Mouse (Mus musculus) lung, embryonic 16.5 days (tissue): ENCODE data around the gene Cd248. TPM values are rescaled to one million over a fixed set of nuclear protein-coding genes. Genes with fewer than 3 reads are reported as not detected.
"Not testable (repeated sequence)": the region's sequence is repeated elsewhere in the genome, so short reads cannot be mapped to it uniquely, and the experiment has no call there.

Source experiments
- ATAC-seq: fragments of 200-750 bp; cut with Nextera tagmentation; 2 replicates; pipeline ENCODE4 v1.8.0; 2017; ENCODE audit warnings: low read depth, mild to moderate bottlenecking, moderate library complexity
- H3K27ac ChIP-seq: fragments of 300-500 bp; sonication (generic); 2 replicates; pipeline ENCODE4 v1.5.1; 2014; ENCODE audit warnings: mild to moderate bottlenecking, control low read depth, low read length
- H3K27me3 ChIP-seq: fragments of 300-500 bp; sonication (generic); 2 replicates; pipeline ENCODE4 v1.6.1; 2014; ENCODE audit warnings: low read depth, low read length, mixed read lengths; ENCODE audit not compliant: control insufficient read depth, insufficient read depth
- H3K36me3 ChIP-seq: fragments of 300-500 bp; sonication (generic); 2 replicates; pipeline ENCODE4 v1.6.1; 2014; ENCODE audit warnings: low read length; ENCODE audit not compliant: control insufficient read depth, insufficient read depth
- H3K4me1 ChIP-seq: fragments of 300-500 bp; sonication (generic); replicated peaks from 2 replicates; pipeline ENCODE4 v1.6.1; 2014; ENCODE audit warnings: low read length, mixed read lengths; ENCODE audit not compliant: control insufficient read depth, insufficient read depth
- H3K4me2 ChIP-seq: fragments of 300-500 bp; sonication (generic); 2 replicates; pipeline ENCODE4 v1.6.1; 2014; ENCODE audit warnings: low read depth, low read length, control low read depth
- H3K4me3 ChIP-seq: fragments of 300-500 bp; sonication (generic); 2 replicates; pipeline ENCODE4 v1.5.1; 2014; ENCODE audit warnings: mild to moderate bottlenecking, low read length, control low read depth
- H3K9ac ChIP-seq: fragments of 300-500 bp; sonication (generic); 2 replicates; pipeline ENCODE4 v1.6.1; 2014; ENCODE audit warnings: low read length, control low read depth
- H3K9me3 ChIP-seq: fragments of 300-500 bp; sonication (generic); 2 replicates; pipeline ENCODE4 v1.6.1; 2016; ENCODE audit warnings: low read length; ENCODE audit not compliant: control insufficient read depth
- WGBS: fragments of 180-500 bp; shearing (Covaris S2); extraction: QIAGEN DNeasy Blood & Tissue Kit; methylation state at CpG from one replicate; pipeline ENCODE4 v1.1.7; 2014; 5-methylcytosine and 5-hydroxymethylcytosine counted together
- polyA plus RNA-seq: library from polyadenylated mRNA; unstranded; fragments of >200 nt; fragmentation: Nextera tagmentation; extraction: Ambion mirVana; gene quantifications from 2 replicates; pipeline ENCODE4 v1.2.1, GENCODE M21; 2015

Cd248 gene
- polyA plus RNA-seq, 1 experiment from 2014 or later: 80.6 TPM

- Histone ChIP-seq H3K4me2 (no peak overlapping the region), H3K4me3 (no peak overlapping the region)
- no peak for ATAC-seq
Observed at GRCm38 (mm10) chr19:5083961-5084833, 16.3 kb downstream of the Cd248 start.

DNA sequence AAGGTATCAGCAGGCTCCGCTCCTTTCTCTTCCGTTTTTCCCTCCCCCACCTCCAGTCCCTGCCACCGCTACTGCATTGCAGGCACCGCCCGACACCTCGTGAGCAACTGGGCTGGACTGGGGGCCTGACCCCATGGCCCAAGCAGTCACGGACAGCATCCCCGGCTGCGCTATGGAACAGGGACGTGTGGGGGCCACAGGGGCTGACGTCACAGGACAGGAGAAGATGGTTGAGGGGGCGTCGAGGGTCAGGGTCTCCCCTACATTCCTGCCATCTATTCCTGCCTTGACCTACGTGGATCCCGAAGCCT lies 16.9 kb downstream of the Cd248 start:
- H3K4me3 ChIP-seq: peak overlapping the region; percentile 52
- H3K36me3 ChIP-seq: no peaks in the 10 kb centered on the region; the same call in none of the 2 replicates
- H3K9me3 ChIP-seq: no peaks in the 10 kb centered on the region
- H3K27me3 ChIP-seq: peaks cover 56% of the 10 kb centered on the region
- no peak overlapping the region for H3K9ac ChIP-seq
- H3K27ac ChIP-seq: no peak overlapping the region
- 1% methylated on average over 15 of the region's 15 CpGs for WGBS
- no peak for ATAC-seq
- peak overlapping the region; percentile 83 for H3K4me2 ChIP-seq
- peaks cover 13% of the 10 kb centered on the region for H3K4me1 ChIP-seq

More at GRCm38 (mm10) chr19:5083961-5084833, 16.3 kb downstream of the Cd248 start:
- Histone ChIP-seq H3K27me3 (peaks cover 56% of the 10 kb centered on the region), H3K9me3 (no peaks in the 10 kb centered on the region), H3K36me3 (no peaks in the 10 kb centered on the region), H3K27ac (no peak overlapping the region), H3K4me1 (peaks cover 11% of the 10 kb centered on the region), H3K9ac (no peak overlapping the region)
- 46% methylated on average over 3 of the region's 3 CpGs for WGBS

DNA sequence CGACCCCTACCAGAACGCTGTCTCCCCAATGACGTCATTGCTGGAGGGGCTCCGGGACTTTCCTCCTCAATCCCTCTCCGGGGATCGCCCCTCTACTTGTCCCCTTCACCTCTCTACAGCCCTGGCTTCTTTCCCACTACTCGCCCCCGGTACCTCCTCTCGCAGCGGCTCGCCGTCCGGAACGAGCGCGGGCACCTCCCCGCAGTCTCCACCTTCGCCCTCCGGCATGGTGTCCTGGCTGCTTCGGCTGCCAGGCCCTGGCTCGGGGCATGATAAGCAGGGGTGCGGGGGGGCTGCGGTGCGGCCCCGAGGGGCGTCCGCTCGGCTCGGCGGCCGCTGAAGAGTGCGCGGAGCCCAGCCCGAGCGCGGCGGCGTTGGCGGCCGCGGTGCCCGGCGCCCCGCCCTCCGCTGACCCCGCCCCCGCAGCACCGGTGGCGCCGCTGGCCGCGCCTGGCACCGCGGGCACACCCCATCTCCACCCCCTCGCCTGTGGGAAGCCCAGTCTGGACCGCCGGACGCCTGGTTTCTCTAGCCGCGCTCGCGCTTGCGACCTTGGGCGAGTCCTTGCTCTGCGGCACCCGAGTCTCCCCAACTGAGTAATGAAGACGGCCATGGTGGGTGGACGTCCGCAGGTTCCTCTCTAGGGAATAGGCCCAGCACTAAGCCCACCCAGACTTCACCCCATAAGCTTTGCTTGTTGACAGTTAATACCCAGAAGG lies 17.4 kb downstream of the Cd248 start, which contains the start of gene Tmem151a:
TSS of gene Tmem151a (minus strand) at position 387 of the 719 bp plus-strand sequence.
- Histone ChIP-seq H3K4me1 (peaks cover 13% of the 10 kb centered on the region), H3K27ac (no peak within 1 kb of the TSS), H3K9ac (0 out of 2 replicates have a peak within 1 kb of the TSS, but pooled peaks have one; percentile 42), H3K4me3 (peak within 1 kb of the TSS; percentile 52), H3K36me3 (no peaks in the 10 kb centered on the region; the same call in none of the 2 replicates), H3K27me3 (peaks cover 56% of the 10 kb centered on the region), H3K4me2 (peak within 1 kb of the TSS; percentile 83), H3K9me3 (no peaks in the 10 kb centered on the region)
- ATAC-seq: no peak
- WGBS: under 1% methylated on average over 58 of the region's 69 CpGs

DNA sequence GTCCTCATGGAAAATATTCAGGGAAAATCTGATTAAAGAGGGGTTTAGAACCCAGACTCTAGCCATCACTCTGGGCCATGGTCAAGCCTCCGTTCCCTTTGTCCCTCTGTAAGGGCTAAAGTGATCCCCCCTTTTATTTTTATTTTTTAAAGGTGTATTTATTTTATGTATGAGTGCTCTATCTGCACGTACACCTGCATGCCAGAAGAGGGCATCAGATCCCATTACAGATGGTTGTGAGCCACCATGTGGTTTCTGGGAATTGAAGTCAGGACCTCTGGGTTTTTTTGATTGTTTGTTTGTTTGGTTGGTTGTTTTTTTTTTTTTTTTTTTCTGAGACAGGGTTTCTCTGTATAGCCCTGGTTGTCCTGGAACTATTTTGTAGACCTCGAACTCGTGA lies 18.7 kb downstream of the Cd248 start:
- H3K36me3 ChIP-seq, H3K27ac ChIP-seq, H3K4me2 ChIP-seq, H3K9me3 ChIP-seq, H3K4me3 ChIP-seq, H3K9ac ChIP-seq, ATAC-seq: not testable (repeated sequence)
- Histone ChIP-seq H3K4me1 (peaks cover 13% of the 10 kb centered on the region), H3K27me3 (peaks cover 48% of the 10 kb centered on the region)
- 54% methylated on average over 4 of the region's 4 CpGs for WGBS

GRCm38 (mm10) chr19:5087884-5088728 lies 20.2 kb downstream of the Cd248 start, which contains the start of gene Yif1a:
Gene Yif1a (plus strand): TSS chr19:5088538.
- H3K36me3 ChIP-seq: peaks cover 14% of the 10 kb centered on the region
- peak within 1 kb of the TSS; percentile 93 for H3K4me2 ChIP-seq
- peak within 1 kb of the TSS; percentile 88 for H3K27ac ChIP-seq
- peak within 1 kb of the TSS; percentile 75 for H3K9ac ChIP-seq
- H3K9me3 ChIP-seq: no peaks in the 10 kb centered on the region
- under 1% methylated on average over 58 of the region's 58 CpGs for WGBS
- peak; percentile 93 for ATAC-seq
- peaks cover 33% of the 10 kb centered on the region for H3K27me3 ChIP-seq
- H3K4me1 ChIP-seq: peaks cover 13% of the 10 kb centered on the region
- H3K4me3 ChIP-seq: peak within 1 kb of the TSS; percentile 75

DNA sequence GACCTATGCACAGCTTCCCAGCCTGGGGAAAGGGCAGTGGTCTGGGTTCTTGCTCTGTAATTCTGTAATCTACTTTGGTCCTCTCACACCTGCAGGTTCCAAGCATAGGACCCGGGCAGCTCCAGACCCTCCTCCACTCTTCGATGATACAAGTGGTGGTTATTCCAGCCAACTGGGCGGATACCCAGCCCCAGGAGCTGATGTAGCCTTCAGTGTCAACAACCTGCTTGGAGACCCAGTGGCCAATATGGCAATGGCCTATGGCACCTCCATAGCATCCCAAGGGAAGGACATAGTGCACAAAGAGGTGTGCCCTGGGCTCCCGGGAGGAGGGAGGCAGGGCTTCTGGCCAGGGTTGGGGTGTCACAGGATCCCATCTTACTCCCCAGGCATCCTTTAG lies 21.4 kb downstream of the Cd248 start:
- WGBS: 89% methylated on average over 4 of the region's 4 CpGs
- peak overlapping the region; percentile 75 for H3K9ac ChIP-seq
- peaks cover 21% of the 10 kb centered on the region for H3K27me3 ChIP-seq
- no peak for ATAC-seq
- H3K4me2 ChIP-seq: peak overlapping the region; percentile 93
- peaks cover 13% of the 10 kb centered on the region for H3K4me1 ChIP-seq
- peak overlapping the region; percentile 75 for H3K4me3 ChIP-seq
- H3K27ac ChIP-seq: no peak overlapping the region
- peaks cover 14% of the 10 kb centered on the region for H3K36me3 ChIP-seq
- H3K9me3 ChIP-seq: no peaks in the 10 kb centered on the region

DNA sequence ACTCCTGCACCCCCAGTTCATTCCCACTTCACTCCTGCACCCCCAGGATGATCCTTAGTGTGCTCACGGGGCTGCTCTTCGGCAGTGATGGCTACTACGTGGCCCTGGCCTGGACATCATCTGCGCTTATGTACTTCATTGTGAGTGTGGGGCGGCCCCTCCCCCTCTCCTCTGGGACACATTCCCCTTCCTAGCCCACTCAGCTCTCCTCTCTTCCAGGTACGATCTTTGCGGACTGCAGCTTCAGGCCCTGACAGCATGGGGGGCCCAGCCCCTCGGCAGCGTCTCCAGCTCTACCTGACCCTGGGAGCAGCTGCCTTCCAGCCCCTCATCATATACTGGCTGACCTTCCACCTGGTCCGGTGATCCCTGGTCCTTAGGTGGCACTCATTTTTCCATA lies 24.2 kb downstream of the Cd248 start:
- no peak overlapping the region for H3K4me2 ChIP-seq

DNA sequence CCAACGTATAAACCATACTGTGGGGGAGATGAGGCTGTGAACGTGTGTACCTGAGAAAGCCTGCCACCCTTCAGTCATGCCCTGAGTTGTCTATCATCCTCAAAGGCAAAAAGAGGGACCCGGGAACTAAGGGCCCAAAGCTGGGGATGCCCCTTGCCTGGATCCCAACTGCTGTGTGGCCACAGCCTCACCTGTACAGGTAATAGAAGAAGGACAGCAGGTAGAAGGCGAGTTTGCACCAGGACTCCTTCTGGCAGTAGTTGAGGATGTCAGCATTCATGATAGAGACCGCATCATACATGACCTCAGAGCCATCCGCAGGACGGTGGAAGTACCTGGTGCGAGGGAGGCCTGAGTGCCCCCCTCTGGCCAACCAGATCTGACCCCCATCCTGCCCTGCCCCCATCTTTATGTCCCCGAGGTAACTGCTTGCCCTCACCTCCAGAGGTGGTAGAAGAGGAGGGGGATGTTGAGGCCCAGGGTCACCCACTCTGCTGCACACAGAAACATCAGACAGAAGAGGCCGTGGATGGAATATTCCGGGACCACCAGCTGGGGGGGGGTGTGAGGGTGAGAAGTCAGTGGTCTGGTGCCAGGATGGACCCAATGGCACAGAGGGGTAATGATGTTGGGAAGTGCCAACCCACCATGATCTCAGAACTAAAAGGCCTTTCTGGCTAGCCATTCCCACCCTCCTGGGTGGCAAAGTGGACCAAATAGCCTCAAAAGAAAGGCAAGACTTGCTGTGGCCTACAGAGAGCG lies 25.8 kb downstream of the Cd248 start:
- H3K36me3 ChIP-seq: peaks cover 14% of the 10 kb centered on the region
- H3K4me2 ChIP-seq: no peak overlapping the region
- WGBS: 69% methylated on average over 12 of the region's 12 CpGs
- H3K4me1 ChIP-seq: peaks cover 16% of the 10 kb centered on the region
- no peaks in the 10 kb centered on the region for H3K9me3 ChIP-seq
- peaks cover 3% of the 10 kb centered on the region; the same call in 1 of the 2 replicates for H3K27me3 ChIP-seq
- no peak overlapping the region for H3K4me3 ChIP-seq
- no peak for ATAC-seq
- no peak overlapping the region for H3K9ac ChIP-seq
- no peak overlapping the region for H3K27ac ChIP-seq

More for the DNA sequence above, 24.2 kb downstream of the Cd248 start:
- H3K27ac ChIP-seq: no peak overlapping the region
- H3K4me1 ChIP-seq: peaks cover 11% of the 10 kb centered on the region
- ATAC-seq: no peak
- WGBS: 82% methylated on average over 10 of the region's 10 CpGs
- peaks cover 3% of the 10 kb centered on the region; the same call in 1 of the 2 replicates for H3K27me3 ChIP-seq
- H3K36me3 ChIP-seq: peaks cover 14% of the 10 kb centered on the region
- no peak overlapping the region for H3K9ac ChIP-seq
- no peaks in the 10 kb centered on the region for H3K9me3 ChIP-seq
- H3K4me3 ChIP-seq: no peak overlapping the region
